In genomic region chr9:60139446-60139845, GRCm38 (mm10) we compare ENCODE assay signal across 14 mouse cellular contexts.
DNase-seq lines count a peak whose midpoint lies in the region; ATAC-seq and TF ChIP-seq lines count a peak whose summit lies in the region.
"Had no signal": no experiment of that assay in that cellular context is flagged by ENCODE, and none has a peak within 500 bp of the region (broad histone marks: within the 10 kb centered on the region; RNA-seq: fewer than 3 reads in every experiment).

No protein-coding gene starts in this region.

- H3K36me3 ChIP-seq in kidney, embryonic 15.5 days = no peaks in the 10 kb centered on the region
- H3K36me3 ChIP-seq in embryonic facial prominence, embryonic 13.5 days = no peaks in the 10 kb centered on the region
- H3K36me3 ChIP-seq in limb, embryonic 15.5 days = no peaks in the 10 kb centered on the region
- H3K36me3 ChIP-seq: liver, embryonic 15.5 days had no signal

- H3K9me3 ChIP-seq in kidney, embryonic 15.5 days (replicated peaks) = no peaks in the 10 kb centered on the region
- no peaks in the 10 kb centered on the region for H3K9me3 ChIP-seq in embryonic facial prominence, embryonic 13.5 days
- H3K9me3 ChIP-seq in limb, embryonic 15.5 days = no peaks in the 10 kb centered on the region
- H3K9me3 ChIP-seq: liver, embryonic 15.5 days had no signal

- intact Hi-C loops in left cerebral cortex, adult 2 months (cut with DNase I) = no loop called here

- no peak for TF ChIP-seq CTCF in cortical plate, adult 2 months (IDR thresholded peaks at IDR 0.05; ENCODE audit: extremely low read depth, insufficient read depth, low read length)
- TF ChIP-seq CTCF in left cerebral cortex, adult 2 months (IDR thresholded peaks at IDR 0.05) = no peak

- H3K4me1 ChIP-seq in kidney, embryonic 15.5 days = peaks cover 23% of the 10 kb centered on the region
- 0 out of 2 replicates have a peak, but pooled peaks cover 2% of the 10 kb centered on the region for H3K4me1 ChIP-seq in cortical plate, adult 2 months (ENCODE audit: control insufficient read depth, insufficient read depth, low read length)
- peaks cover 37% of the 10 kb centered on the region for H3K4me1 ChIP-seq in embryonic facial prominence, embryonic 13.5 days
- H3K4me1 ChIP-seq in limb, embryonic 15.5 days = peaks cover 37% of the 10 kb centered on the region
- H3K4me1 ChIP-seq: liver, embryonic 15.5 days had no signal

- H3K4me3 ChIP-seq in kidney, embryonic 15.5 days (replicated peaks) = 0 out of 2 replicates have a peak overlapping the region, but pooled peaks have one; percentile 9
- 0 out of 2 replicates have a peak overlapping the region, but pooled peaks have one; percentile 6 for H3K4me3 ChIP-seq in cortical plate, adult 2 months (ENCODE audit: insufficient read depth, low read length)
- peak overlapping the region; percentile 29 for H3K4me3 ChIP-seq in embryonic facial prominence, embryonic 13.5 days
- H3K4me3 ChIP-seq in limb, embryonic 15.5 days = peak overlapping the region; percentile 29
- H3K4me3 ChIP-seq in left cerebral cortex, adult 2 months = no peak overlapping the region
- H3K4me3 ChIP-seq: liver, embryonic 15.5 days had no signal

- no peak overlapping the region for H3K9ac ChIP-seq in kidney, embryonic 15.5 days
- peak overlapping the region; percentile 44 for H3K9ac ChIP-seq in embryonic facial prominence, embryonic 13.5 days
- H3K9ac ChIP-seq in limb, embryonic 15.5 days = no peak overlapping the region
- H3K9ac ChIP-seq: liver, embryonic 15.5 days had no signal

- peak overlapping the region; percentile 45 for H3K4me2 ChIP-seq in kidney, embryonic 15.5 days
- peak overlapping the region; percentile 47 for H3K4me2 ChIP-seq in embryonic facial prominence, embryonic 13.5 days
- H3K4me2 ChIP-seq in limb, embryonic 15.5 days = peak overlapping the region; percentile 41
- H3K4me2 ChIP-seq: liver, embryonic 15.5 days had no signal

- ATAC-seq in kidney, embryonic 15.5 days (replicated peaks; ENCODE audit: low FRiP score) = 0 out of 2 replicates have a peak, but pooled peaks have one; percentile 43
- ATAC-seq in embryonic facial prominence, embryonic 13.5 days (ENCODE audit: insufficient number of reproducible peaks, insufficient read depth, low FRiP score, low TSS enrichment, low read depth) = no peak
- ATAC-seq in limb, embryonic 15.5 days (ENCODE audit: insufficient number of reproducible peaks, low FRiP score, low TSS enrichment, low read depth) = no peak
- ATAC-seq: hindbrain, postnatal 0 days had no signal

- DNase-seq in kidney, adult 8-10 months = no peak
- no peak for DNase-seq in left cerebral cortex, adult 2 months (ENCODE audit: extremely low spot score in 1 of 2, low spot score in 2 of 2)
- no peak for DNase-seq in frontal cortex, postnatal 14 days (ENCODE audit: low spot score in 2 of 2)
- DNase-seq: cerebellum, adult 9-10 months; heart, postnatal 14 days; right cerebral cortex, postnatal 25 days; thymus, adult 2 months had no signal

- 31% methylated on average over 10 of the region's 10 CpGs for WGBS in kidney, embryonic 15.5 days
- WGBS in embryonic facial prominence, embryonic 13.5 days = 51% methylated on average over 10 of the region's 10 CpGs
- 23% methylated on average over 10 of the region's 10 CpGs for WGBS in limb, embryonic 15.5 days

- H3K27me3 ChIP-seq in kidney, embryonic 15.5 days = no peaks in the 10 kb centered on the region
- no peaks in the 10 kb centered on the region for H3K27me3 ChIP-seq in embryonic facial prominence, embryonic 13.5 days
- no peaks in the 10 kb centered on the region for H3K27me3 ChIP-seq in limb, embryonic 15.5 days
- H3K27me3 ChIP-seq: liver, embryonic 15.5 days had no signal

- no peak for TF ChIP-seq POLR2A in cortical plate, adult 2 months (IDR thresholded peaks at IDR 0.05; ENCODE audit: extremely low read depth, insufficient read depth, low read length)

- peak overlapping the region; percentile 8; the same call in 1 of the 2 replicates for H3K27ac ChIP-seq in kidney, embryonic 15.5 days
- no peak overlapping the region for H3K27ac ChIP-seq in cortical plate, adult 2 months (ENCODE audit: insufficient read depth, low read length)
- 0 out of 2 replicates have a peak overlapping the region, but pooled peaks have one; percentile 1 for H3K27ac ChIP-seq in embryonic facial prominence, embryonic 13.5 days
- H3K27ac ChIP-seq in limb, embryonic 15.5 days = peak overlapping the region; percentile 72
- no peak overlapping the region for H3K27ac ChIP-seq in left cerebral cortex, adult 2 months
- H3K27ac ChIP-seq: hindbrain, postnatal 0 days; liver, embryonic 15.5 days; macrophage had no signal

Comparison
In these comparisons a context has a peak if more than half of its experiments do, and no peak if none do; other contexts are left out.
1. H3K27ac ChIP-seq: peak in kidney, embryonic 15.5 days (single experiment), embryonic facial prominence, embryonic 13.5 days (single experiment) and limb, embryonic 15.5 days (single experiment); none in cortical plate, adult 2 months (single experiment) and left cerebral cortex, adult 2 months (single experiment).
2. Peak in every context shown above with its lines, with median percentiles within 50 percentile points of each other: H3K4me2 ChIP-seq.